Mouse (Mus musculus): ENCODE results near the gene H2-Ob. TPM values are rescaled to one million over a fixed set of nuclear protein-coding genes. Genes with fewer than 3 reads are reported as not detected.
A peak's percentile ranks its signal among the peaks of the same experiment; 100 is the strongest.

The H2-Ob gene
- polyA plus RNA-seq (2011; ENCODE audit: insufficient read depth, insufficient read length, low read depth, missing spikeins), result not detected in 2 replicates

- Histone ChIP-seq H3K27me3 (ENCODE audit: control insufficient read depth, insufficient read depth, low read length, poor library complexity, severe bottlenecking) (no peaks in the 10 kb centered on the region), H3K4me1 (ENCODE audit: control insufficient read depth, insufficient read depth, low read length) (no peaks in the 10 kb centered on the region), H3K9me3 (replicated peaks; ENCODE audit: control insufficient read depth, insufficient read depth, low read length, poor library complexity, severe bottlenecking) (peaks cover 8% of the 10 kb centered on the region), H3K27ac (ENCODE audit: insufficient read depth, low read length) (no peak within 1 kb of the TSS), H3K36me3 (ENCODE audit: control insufficient read depth, insufficient read depth, low read length, poor library complexity, severe bottlenecking) (no peaks in the 10 kb centered on the region), H3K9ac (ENCODE audit: low read depth, poor library complexity, severe bottlenecking) (no peak within 1 kb of the TSS), H3K4me3 (ENCODE audit: low read depth, low read length) (no peak within 1 kb of the TSS)
- TF ChIP-seq POLR2A (IDR thresholded peaks at IDR 0.05; ENCODE audit: insufficient read depth, low read length) (no peak), EP300 (IDR thresholded peaks at IDR 0.05; ENCODE audit: insufficient read depth, low read depth, low read length) (no peak), CTCF (IDR thresholded peaks at IDR 0.05; ENCODE audit: low read depth, low read length) (no peak)
Measured at GRCm38 (mm10) chr17:34238706-34239105, at the start of gene H2-Ob. Gene H2-Ob (plus strand): TSS chr17:34238903.

GRCm38 (mm10) chr17:34188986-34189385 lies 49.7 kb upstream of the H2-Ob start:
- H3K9ac ChIP-seq (ENCODE audit: low read depth, poor library complexity, severe bottlenecking), result no peak overlapping the region
- no peak for TF ChIP-seq EP300 (IDR thresholded peaks at IDR 0.05; ENCODE audit: insufficient read depth, low read depth, low read length)
- no peak for TF ChIP-seq CTCF (IDR thresholded peaks at IDR 0.05; ENCODE audit: low read depth, low read length)
- TF ChIP-seq POLR2A (IDR thresholded peaks at IDR 0.05; ENCODE audit: insufficient read depth, low read length), result no peak
- no peak overlapping the region for H3K4me3 ChIP-seq (ENCODE audit: low read depth, low read length)
- no peak overlapping the region for H3K27ac ChIP-seq (ENCODE audit: insufficient read depth, low read length)
- no peaks in the 10 kb centered on the region for H3K4me1 ChIP-seq (ENCODE audit: control insufficient read depth, insufficient read depth, low read length)
- no peaks in the 10 kb centered on the region for H3K9me3 ChIP-seq (replicated peaks; ENCODE audit: control insufficient read depth, insufficient read depth, low read length, poor library complexity, severe bottlenecking)
- no peaks in the 10 kb centered on the region for H3K36me3 ChIP-seq (ENCODE audit: control insufficient read depth, insufficient read depth, low read length, poor library complexity, severe bottlenecking)
- H3K27me3 ChIP-seq (ENCODE audit: control insufficient read depth, insufficient read depth, low read length, poor library complexity, severe bottlenecking), result no peaks in the 10 kb centered on the region

- H3K9me3 ChIP-seq (replicated peaks; ENCODE audit: control insufficient read depth, insufficient read depth, low read length, poor library complexity, severe bottlenecking), result no peaks in the 10 kb centered on the region
- H3K27me3 ChIP-seq (ENCODE audit: control insufficient read depth, insufficient read depth, low read length, poor library complexity, severe bottlenecking), result no peaks in the 10 kb centered on the region
- no peak overlapping the region for H3K9ac ChIP-seq (ENCODE audit: low read depth, poor library complexity, severe bottlenecking)
- TF ChIP-seq CTCF (IDR thresholded peaks at IDR 0.05; ENCODE audit: low read depth, low read length) (no peak), POLR2A (IDR thresholded peaks at IDR 0.05; ENCODE audit: insufficient read depth, low read length) (no peak), EP300 (IDR thresholded peaks at IDR 0.05; ENCODE audit: insufficient read depth, low read depth, low read length) (peak; percentile 72; the same call in 1 of the 2 replicates)
- no peaks in the 10 kb centered on the region for H3K4me1 ChIP-seq (ENCODE audit: control insufficient read depth, insufficient read depth, low read length)
- H3K36me3 ChIP-seq (ENCODE audit: control insufficient read depth, insufficient read depth, low read length, poor library complexity, severe bottlenecking), result no peaks in the 10 kb centered on the region
- H3K27ac ChIP-seq (ENCODE audit: insufficient read depth, low read length), result no peak overlapping the region
- no peak overlapping the region for H3K4me3 ChIP-seq (ENCODE audit: low read depth, low read length)
Measured at GRCm38 (mm10) chr17:34192852-34193251, 45.9 kb upstream of the H2-Ob start.

- no peak overlapping the region for H3K9ac ChIP-seq (ENCODE audit: low read depth, poor library complexity, severe bottlenecking)
Measured at GRCm38 (mm10) chr17:34193468-34193867, 45.2 kb upstream of the H2-Ob start.

GRCm38 (mm10) chr17:34194723-34195122 lies 44.0 kb upstream of the H2-Ob start:
- Histone ChIP-seq H3K36me3 (ENCODE audit: control insufficient read depth, insufficient read depth, low read length, poor library complexity, severe bottlenecking) (no peaks in the 10 kb centered on the region), H3K9ac (ENCODE audit: low read depth, poor library complexity, severe bottlenecking) (no peak overlapping the region), H3K27ac (ENCODE audit: insufficient read depth, low read length) (no peak overlapping the region), H3K27me3 (ENCODE audit: control insufficient read depth, insufficient read depth, low read length, poor library complexity, severe bottlenecking) (0 out of 2 replicates have a peak, but pooled peaks cover 2% of the 10 kb centered on the region), H3K9me3 (replicated peaks; ENCODE audit: control insufficient read depth, insufficient read depth, low read length, poor library complexity, severe bottlenecking) (no peaks in the 10 kb centered on the region), H3K4me3 (ENCODE audit: low read depth, low read length) (no peak overlapping the region), H3K4me1 (ENCODE audit: control insufficient read depth, insufficient read depth, low read length) (no peaks in the 10 kb centered on the region)
- TF ChIP-seq POLR2A (IDR thresholded peaks at IDR 0.05; ENCODE audit: insufficient read depth, low read length) (no peak), CTCF (IDR thresholded peaks at IDR 0.05; ENCODE audit: low read depth, low read length) (no peak), EP300 (IDR thresholded peaks at IDR 0.05; ENCODE audit: insufficient read depth, low read depth, low read length) (no peak)

More at GRCm38 (mm10) chr17:34193468-34193867, 45.2 kb upstream of the H2-Ob start:
- no peak overlapping the region for H3K4me3 ChIP-seq (ENCODE audit: low read depth, low read length)
- TF ChIP-seq CTCF (IDR thresholded peaks at IDR 0.05; ENCODE audit: low read depth, low read length), result no peak
- no peak for TF ChIP-seq EP300 (IDR thresholded peaks at IDR 0.05; ENCODE audit: insufficient read depth, low read depth, low read length)
- no peaks in the 10 kb centered on the region for H3K36me3 ChIP-seq (ENCODE audit: control insufficient read depth, insufficient read depth, low read length, poor library complexity, severe bottlenecking)
- H3K4me1 ChIP-seq (ENCODE audit: control insufficient read depth, insufficient read depth, low read length), result no peaks in the 10 kb centered on the region
- no peaks in the 10 kb centered on the region for H3K9me3 ChIP-seq (replicated peaks; ENCODE audit: control insufficient read depth, insufficient read depth, low read length, poor library complexity, severe bottlenecking)
- no peak overlapping the region for H3K27ac ChIP-seq (ENCODE audit: insufficient read depth, low read length)
- 0 out of 2 replicates have a peak, but pooled peaks cover 2% of the 10 kb centered on the region for H3K27me3 ChIP-seq (ENCODE audit: control insufficient read depth, insufficient read depth, low read length, poor library complexity, severe bottlenecking)

- Histone ChIP-seq H3K9ac (ENCODE audit: low read depth, poor library complexity, severe bottlenecking) (no peak overlapping the region), H3K27ac (ENCODE audit: insufficient read depth, low read length) (no peak overlapping the region), H3K4me1 (ENCODE audit: control insufficient read depth, insufficient read depth, low read length) (no peaks in the 10 kb centered on the region), H3K27me3 (ENCODE audit: control insufficient read depth, insufficient read depth, low read length, poor library complexity, severe bottlenecking) (0 out of 2 replicates have a peak, but pooled peaks cover 2% of the 10 kb centered on the region), H3K36me3 (ENCODE audit: control insufficient read depth, insufficient read depth, low read length, poor library complexity, severe bottlenecking) (no peaks in the 10 kb centered on the region), H3K4me3 (ENCODE audit: low read depth, low read length) (no peak overlapping the region), H3K9me3 (replicated peaks; ENCODE audit: control insufficient read depth, insufficient read depth, low read length, poor library complexity, severe bottlenecking) (no peaks in the 10 kb centered on the region)
- TF ChIP-seq CTCF (IDR thresholded peaks at IDR 0.05; ENCODE audit: low read depth, low read length), result no peak
- no peak for TF ChIP-seq EP300 (IDR thresholded peaks at IDR 0.05; ENCODE audit: insufficient read depth, low read depth, low read length)
- TF ChIP-seq POLR2A (IDR thresholded peaks at IDR 0.05; ENCODE audit: insufficient read depth, low read length), result no peak
Measured at GRCm38 (mm10) chr17:34196491-34196890, 42.2 kb upstream of the H2-Ob start.
